Mouse (Mus musculus) neural tube, embryonic 11.5 days (tissue): ENCODE data around the gene Denr. TPM values are rescaled to one million over a fixed set of nuclear protein-coding genes. Genes with fewer than 3 reads are reported as not detected.

ENCODE experiments used
- polyA plus RNA-seq: library from polyadenylated mRNA; unstranded; fragments of >200 nt; fragmentation: Nextera tagmentation; extraction: Ambion mirVana; gene quantifications from 2 replicates; pipeline ENCODE4 v1.2.1, GENCODE M21; 2014

Denr gene
- polyA plus RNA-seq, 1 experiment from 2014 or later, result 146 TPM

Other genes with a start within 250 kb of the Denr start
- 45.1 and 52.2 TPM in 2 replicates for gene Clip1, start 222.6 kb upstream of the Denr start, polyA plus RNA-seq
- gene Zcchc8, start 186.1 kb upstream of the Denr start, polyA plus RNA-seq, result 71.3 and 80.5 TPM in 2 replicates
- 154 and 166 TPM in 2 replicates for gene Rsrc2, start 157.8 kb upstream of the Denr start, polyA plus RNA-seq
- 30.8 and 36.2 TPM in 2 replicates for gene Kntc1, start 157.5 kb upstream of the Denr start, polyA plus RNA-seq
- gene Hcar2, start 41.7 kb upstream of the Denr start, polyA plus RNA-seq, result 0.16 TPM in 1 of 2 replicates, not detected in the other
- gene Hcar1, start 27.2 kb upstream of the Denr start, polyA plus RNA-seq, result not detected in 2 replicates
- 0.45 TPM in 1 of 2 replicates, not detected in the other for gene Gm43518, start 20.2 kb downstream of the Denr start, polyA plus RNA-seq
- 3.8 and 5.0 TPM in 2 replicates for gene Ccdc62, start 23.5 kb downstream of the Denr start, polyA plus RNA-seq
- 4.4 and 5.3 TPM in 2 replicates for gene Hip1r, start 66.5 kb downstream of the Denr start, polyA plus RNA-seq
- 50.3 and 52.3 TPM in 2 replicates for gene Vps37b, start 125.1 kb downstream of the Denr start, polyA plus RNA-seq
- 1.7 TPM in 2 replicates for gene Abcb9, start 188.6 kb downstream of the Denr start, polyA plus RNA-seq
- 17.4 and 18.0 TPM in 2 replicates for gene Ogfod2, start 205.1 kb downstream of the Denr start, polyA plus RNA-seq
- gene Arl6ip4, start 208.9 kb downstream of the Denr start, polyA plus RNA-seq, result 84.7 and 88.9 TPM in 2 replicates